Mouse (Mus musculus) heart, adult 2 months (tissue): Measurements from ENCODE around the gene Tnfsf10.

Experiments used
- CTCF ChIP-seq: fragments of 200-600 bp; IDR thresholded peaks from 2 replicates; pipeline ENCODE4 v1.8.1; 2022; ENCODE audit warnings: antibody characterized with exemption, mild to moderate bottlenecking, moderate library complexity
- EP300 ChIP-seq: fragments of 200-500 bp; IDR thresholded peaks from 2 replicates; pipeline ENCODE4 v1.6.1; 2011; ENCODE audit warnings: low read depth, low read length, control low read depth; ENCODE audit not compliant: insufficient read depth
- POLR2A ChIP-seq: fragments of 200-500 bp; IDR thresholded peaks from 2 replicates; pipeline ENCODE4 v1.6.1; 2011; ENCODE audit warnings: mild to moderate bottlenecking, low read depth, low read length, control low read depth; ENCODE audit not compliant: insufficient read depth

GRCm38 (mm10) chr3:27323551-27323950, 6.7 kb downstream of the Tnfsf10 start:
- TF ChIP-seq CTCF (no peak), POLR2A (no peak), EP300 (no peak)
